Comparison of ENCODE assay signal across 10 mouse cellular contexts in the genomic region with DNA sequence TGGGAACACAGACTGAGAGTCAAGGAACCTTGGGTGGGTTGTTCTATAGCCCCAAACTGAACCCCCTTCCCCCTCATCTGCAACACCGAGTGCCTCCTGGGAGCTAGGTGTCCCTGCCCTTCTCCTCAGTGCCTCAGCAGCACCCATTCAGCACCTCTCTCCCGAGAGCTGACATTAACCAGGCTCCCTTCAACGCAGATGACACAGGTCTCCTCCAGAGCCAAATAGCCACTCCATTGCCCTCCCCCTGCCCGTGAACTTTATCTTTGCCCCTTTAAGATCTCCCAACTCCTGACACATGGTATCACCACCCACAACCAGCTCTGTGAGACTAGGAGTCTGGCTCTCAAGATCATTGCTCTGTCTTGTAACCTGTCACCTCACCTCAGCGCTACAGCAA. TPM values are rescaled to one million over a fixed set of nuclear protein-coding genes. Genes with fewer than 3 reads are reported as not detected.
DNase-seq lines count a peak whose midpoint lies in the region; ATAC-seq and TF ChIP-seq lines count a peak whose summit lies in the region.
"Had no signal": no experiment of that assay in that cellular context is flagged by ENCODE, and none has a peak within 500 bp of the region (broad histone marks: within the 10 kb centered on the region; RNA-seq: fewer than 3 reads in every experiment).

No protein-coding gene starts in this region.

- no peak for ATAC-seq in forebrain, embryonic 14.5 days
- ATAC-seq in hindbrain, embryonic 13.5 days (ENCODE audit: low FRiP score): no peak
- ATAC-seq in midbrain, postnatal 0 days (ENCODE audit: low FRiP score): no peak
- ATAC-seq in erythroblast, adult 5-6 weeks (replicated peaks; ENCODE audit: low FRiP score, poor library complexity, severe bottlenecking): no peak

- H3K4me1 ChIP-seq in forebrain, embryonic 14.5 days (ENCODE audit: control insufficient read depth, insufficient read depth, low read length): peaks cover 46% of the 10 kb centered on the region
- peaks cover 72% of the 10 kb centered on the region for H3K4me1 ChIP-seq in hindbrain, embryonic 13.5 days (replicated peaks)
- H3K4me1 ChIP-seq in midbrain, postnatal 0 days (ENCODE audit: insufficient read depth, low read length): peaks cover 37% of the 10 kb centered on the region

- peak; percentile 44 for DNase-seq in embryo, embryonic 10.5 days (ENCODE audit: low spot score)
- no peak for DNase-seq in embryo, embryonic 10 days (ENCODE audit: low spot score)
- no peak for DNase-seq in forebrain, embryonic 14.5 days (ENCODE audit: low spot score)
- DNase-seq in midbrain, postnatal 0 days (ENCODE audit: low spot score): no peak
- no peak for DNase-seq in cerebellum, adult 8-10 months
- no peak for DNase-seq in left cerebral cortex, adult 9 months (ENCODE audit: low spot score in 2 of 2)
- DNase-seq: gastrocnemius, postnatal 36 days; lung, postnatal 36 days had no signal

- 22% methylated on average over 5 of the region's 5 CpGs for WGBS in forebrain, embryonic 14.5 days
- WGBS in hindbrain, embryonic 13.5 days: 8% methylated on average over 5 of the region's 5 CpGs
- WGBS in midbrain, postnatal 0 days: 4% methylated on average over 5 of the region's 5 CpGs

- peak overlapping the region; percentile 79 for H3K4me2 ChIP-seq in forebrain, embryonic 14.5 days (ENCODE audit: low read length)
- peak overlapping the region; percentile 97 for H3K4me2 ChIP-seq in hindbrain, embryonic 13.5 days
- peak overlapping the region; percentile 83 for H3K4me2 ChIP-seq in midbrain, postnatal 0 days (ENCODE audit: low read depth, low read length, poor library complexity, severe bottlenecking)

- H3K4me3 ChIP-seq in forebrain, embryonic 14.5 days (ENCODE audit: low read depth, low read length): peak overlapping the region; percentile 65
- H3K4me3 ChIP-seq in hindbrain, embryonic 13.5 days: peak overlapping the region; percentile 90
- peak overlapping the region; percentile 91 for H3K4me3 ChIP-seq in midbrain, postnatal 0 days (ENCODE audit: low read depth, low read length)

- no peaks in the 10 kb centered on the region for H3K27me3 ChIP-seq in forebrain, embryonic 14.5 days (replicated peaks; ENCODE audit: control insufficient read depth, insufficient read depth, low read length)
- no peaks in the 10 kb centered on the region for H3K27me3 ChIP-seq in hindbrain, embryonic 13.5 days
- no peaks in the 10 kb centered on the region for H3K27me3 ChIP-seq in midbrain, postnatal 0 days (ENCODE audit: insufficient read depth, low read length)

- 0 out of 2 replicates have a peak overlapping the region, but pooled peaks have one; percentile 83 for H3K27ac ChIP-seq in forebrain, embryonic 14.5 days (ENCODE audit: low read depth, low read length)
- H3K27ac ChIP-seq in hindbrain, embryonic 13.5 days: peak overlapping the region; percentile 91
- peak overlapping the region; percentile 91 for H3K27ac ChIP-seq in midbrain, postnatal 0 days (ENCODE audit: low read depth, low read length)

- no peak for TF ChIP-seq CTCF in midbrain, postnatal 0 days (IDR thresholded peaks at IDR 0.05)

- H3K9me3 ChIP-seq in forebrain, embryonic 14.5 days (replicated peaks; ENCODE audit: control insufficient read depth, low read length): no peaks in the 10 kb centered on the region
- no peaks in the 10 kb centered on the region for H3K9me3 ChIP-seq in hindbrain, embryonic 13.5 days
- H3K9me3 ChIP-seq in midbrain, postnatal 0 days (ENCODE audit: low read length): no peaks in the 10 kb centered on the region

- peak overlapping the region; percentile 93 for H3K9ac ChIP-seq in forebrain, embryonic 14.5 days (ENCODE audit: low read length)
- peak overlapping the region; percentile 98 for H3K9ac ChIP-seq in hindbrain, embryonic 13.5 days
- peak overlapping the region; percentile 98 for H3K9ac ChIP-seq in midbrain, postnatal 0 days (replicated peaks; ENCODE audit: low read length, poor library complexity, severe bottlenecking)

- peaks cover 24% of the 10 kb centered on the region for H3K36me3 ChIP-seq in forebrain, embryonic 14.5 days (ENCODE audit: control insufficient read depth, insufficient read depth, low read length)
- H3K36me3 ChIP-seq in hindbrain, embryonic 13.5 days: peaks cover 38% of the 10 kb centered on the region
- H3K36me3 ChIP-seq in midbrain, postnatal 0 days (ENCODE audit: insufficient read depth, low read length): peaks cover 29% of the 10 kb centered on the region

RNA-seq across cellular contexts. Expression of a gene that starts 0.8 kb away (rescaled TPM):
- 38.6 and 48.2 TPM in 2 replicates for polyA plus RNA-seq in forebrain, embryonic 14.5 days (2014; fragmentation: Nextera tagmentation; extraction: Ambion mirVana)
- 90.1 and 92.0 TPM in 2 replicates for polyA plus RNA-seq in hindbrain, embryonic 13.5 days (2015; fragmentation: Nextera tagmentation; extraction: Ambion mirVana)
- total RNA-seq in midbrain, postnatal 0 days (2014; rRNA removed): 145 and 155 TPM in 2 replicates
- 151 and 166 TPM in 2 replicates for polyA plus RNA-seq in midbrain, postnatal 0 days (2015; fragmentation: Nextera tagmentation; extraction: Ambion mirVana)
- total RNA-seq in erythroblast, adult 5-6 weeks (2015; ENCODE audit: low replicate concordance): 1.2 TPM in 1 of 2 replicates, not detected in the other
- 1.3 and 2.2 TPM in 2 replicates for total RNA-seq in erythroblast, adult 5-6 weeks (2017; ENCODE audit: low replicate concordance)

RNA-seq across cellular contexts. Expression of a gene that starts 10.3 kb away (rescaled TPM):
- polyA plus RNA-seq in forebrain, embryonic 14.5 days (2014; fragmentation: Nextera tagmentation; extraction: Ambion mirVana): 2.7 and 3.8 TPM in 2 replicates
- 2.1 and 2.7 TPM in 2 replicates for polyA plus RNA-seq in hindbrain, embryonic 13.5 days (2015; fragmentation: Nextera tagmentation; extraction: Ambion mirVana)
- total RNA-seq in midbrain, postnatal 0 days (2014; rRNA removed): 9.5 and 12.5 TPM in 2 replicates
- polyA plus RNA-seq in midbrain, postnatal 0 days (2015; fragmentation: Nextera tagmentation; extraction: Ambion mirVana): 3.9 and 4.1 TPM in 2 replicates
- not detected in 2 replicates for total RNA-seq in erythroblast, adult 5-6 weeks (2015; ENCODE audit: low replicate concordance)
- not detected in 2 replicates for total RNA-seq in erythroblast, adult 5-6 weeks (2017; ENCODE audit: low replicate concordance)

RNA-seq across cellular contexts. Expression of a gene that starts 20.9 kb away (rescaled TPM):
- polyA plus RNA-seq in forebrain, embryonic 14.5 days (2014; fragmentation: Nextera tagmentation; extraction: Ambion mirVana): 24.6 and 29.3 TPM in 2 replicates
- 23.0 and 24.2 TPM in 2 replicates for polyA plus RNA-seq in hindbrain, embryonic 13.5 days (2015; fragmentation: Nextera tagmentation; extraction: Ambion mirVana)
- total RNA-seq in midbrain, postnatal 0 days (2014; rRNA removed): 15.7 and 16.8 TPM in 2 replicates
- polyA plus RNA-seq in midbrain, postnatal 0 days (2015; fragmentation: Nextera tagmentation; extraction: Ambion mirVana): 12.6 and 14.2 TPM in 2 replicates
- total RNA-seq in erythroblast, adult 5-6 weeks (2015; ENCODE audit: low replicate concordance): 18.4 and 21.3 TPM in 2 replicates
- 7.7 and 8.9 TPM in 2 replicates for total RNA-seq in erythroblast, adult 5-6 weeks (2017; ENCODE audit: low replicate concordance)

RNA-seq across cellular contexts. Expression of a gene that starts 21.0 kb away (rescaled TPM):
- 111 and 113 TPM in 2 replicates for polyA plus RNA-seq in forebrain, embryonic 14.5 days (2014; fragmentation: Nextera tagmentation; extraction: Ambion mirVana)
- polyA plus RNA-seq in hindbrain, embryonic 13.5 days (2015; fragmentation: Nextera tagmentation; extraction: Ambion mirVana): 76.3 and 78.1 TPM in 2 replicates
- total RNA-seq in midbrain, postnatal 0 days (2014; rRNA removed): 29.5 and 34.5 TPM in 2 replicates
- polyA plus RNA-seq in midbrain, postnatal 0 days (2015; fragmentation: Nextera tagmentation; extraction: Ambion mirVana): 30.3 and 31.9 TPM in 2 replicates
- 44.6 and 56.8 TPM in 2 replicates for total RNA-seq in erythroblast, adult 5-6 weeks (2015; ENCODE audit: low replicate concordance)
- 25.1 and 28.0 TPM in 2 replicates for total RNA-seq in erythroblast, adult 5-6 weeks (2017; ENCODE audit: low replicate concordance)

RNA-seq across cellular contexts. Expression of a gene that starts 46.6 kb away (rescaled TPM):
- polyA plus RNA-seq in forebrain, embryonic 14.5 days (2014; fragmentation: Nextera tagmentation; extraction: Ambion mirVana): 22.0 and 31.5 TPM in 2 replicates
- 27.6 and 29.7 TPM in 2 replicates for polyA plus RNA-seq in hindbrain, embryonic 13.5 days (2015; fragmentation: Nextera tagmentation; extraction: Ambion mirVana)
- total RNA-seq in midbrain, postnatal 0 days (2014; rRNA removed): 145 and 161 TPM in 2 replicates
- polyA plus RNA-seq in midbrain, postnatal 0 days (2015; fragmentation: Nextera tagmentation; extraction: Ambion mirVana): 167 and 175 TPM in 2 replicates
- 10.6 and 24.0 TPM in 2 replicates for total RNA-seq in erythroblast, adult 5-6 weeks (2015; ENCODE audit: low replicate concordance)
- 1.2 and 4.0 TPM in 2 replicates for total RNA-seq in erythroblast, adult 5-6 weeks (2017; ENCODE audit: low replicate concordance)
